Mouse (Mus musculus) thymus, postnatal 25 days (tissue): ENCODE measurements around the gene Otud4.
"Not testable (repeated sequence)": the region's sequence is repeated elsewhere in the genome, so short reads cannot be mapped to it uniquely, and the experiment has no call there.

Source experiments
- DNase-seq: peaks from one replicate; pipeline ENCODE4 v3.0.0; 2022

The Otud4 gene

GRCm38 (mm10) chr8:79638707-79639549 lies 490 bp upstream of the Otud4 start:
- peak; percentile 97 for DNase-seq

DNA sequence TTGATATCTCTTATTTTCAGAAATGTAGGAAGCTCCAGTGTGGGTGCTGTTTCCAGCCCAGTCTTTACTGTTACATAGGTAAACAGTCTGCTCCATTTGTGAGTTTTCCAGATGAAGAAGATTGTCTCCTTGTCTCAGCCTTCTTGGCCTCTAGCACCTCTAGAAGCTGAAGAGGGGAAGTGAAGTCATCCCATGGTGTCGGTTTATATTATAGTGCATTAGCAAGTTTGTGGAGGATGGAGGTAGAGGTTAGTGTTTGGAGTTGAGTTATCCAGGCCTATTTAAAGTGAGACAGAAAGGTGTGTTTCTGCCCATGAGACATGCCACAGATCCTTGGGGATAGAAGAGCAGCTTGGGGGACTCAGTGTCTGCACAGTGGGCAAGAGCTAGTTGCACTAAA lies 1.7 kb downstream of the Otud4 start:
- no peak for DNase-seq

DNA sequence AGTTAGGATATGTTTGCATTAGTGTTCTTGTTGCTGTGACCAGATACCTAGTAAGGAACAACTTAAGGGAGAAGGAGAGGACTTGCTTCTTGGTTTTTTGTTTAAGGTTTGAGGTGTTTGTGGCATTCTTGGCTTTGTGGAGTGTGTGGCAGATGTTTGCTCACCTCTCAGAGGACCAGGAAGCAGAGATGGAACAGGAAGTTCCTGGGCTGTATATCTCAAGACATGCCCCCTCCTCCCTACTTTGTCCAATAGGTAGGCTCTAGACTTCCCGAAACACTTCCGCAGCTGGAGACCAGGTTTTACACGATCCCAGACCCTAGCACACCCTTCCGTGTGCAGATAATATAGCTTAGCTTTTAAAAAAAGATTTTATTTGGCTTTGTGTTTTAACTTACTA lies 10.2 kb downstream of the Otud4 start:
- no peak for DNase-seq

- peak; percentile 47 for DNase-seq
Observed at GRCm38 (mm10) chr8:79650158-79650814, 10.9 kb downstream of the Otud4 start.

DNA sequence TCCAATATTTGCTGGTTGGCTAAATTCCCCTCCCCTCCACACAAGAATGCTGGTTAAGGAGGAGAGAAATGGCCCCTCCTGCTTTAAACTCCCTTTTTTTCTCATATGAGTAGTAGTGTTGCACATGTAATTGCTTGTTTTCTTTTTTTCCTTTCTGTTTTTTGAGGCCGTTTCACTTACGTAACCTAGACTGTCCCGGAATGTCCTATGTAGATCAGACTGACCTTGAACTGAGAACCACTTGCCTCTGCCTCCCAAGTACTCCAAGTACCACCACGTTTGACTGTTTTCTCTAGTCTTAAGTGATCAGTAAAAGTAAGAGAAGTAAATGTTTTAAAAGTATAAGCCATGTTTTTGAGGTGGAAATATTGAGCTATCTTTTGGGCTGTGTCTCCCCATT lies 14.3 kb downstream of the Otud4 start:
- DNase-seq: no peak

DNA sequence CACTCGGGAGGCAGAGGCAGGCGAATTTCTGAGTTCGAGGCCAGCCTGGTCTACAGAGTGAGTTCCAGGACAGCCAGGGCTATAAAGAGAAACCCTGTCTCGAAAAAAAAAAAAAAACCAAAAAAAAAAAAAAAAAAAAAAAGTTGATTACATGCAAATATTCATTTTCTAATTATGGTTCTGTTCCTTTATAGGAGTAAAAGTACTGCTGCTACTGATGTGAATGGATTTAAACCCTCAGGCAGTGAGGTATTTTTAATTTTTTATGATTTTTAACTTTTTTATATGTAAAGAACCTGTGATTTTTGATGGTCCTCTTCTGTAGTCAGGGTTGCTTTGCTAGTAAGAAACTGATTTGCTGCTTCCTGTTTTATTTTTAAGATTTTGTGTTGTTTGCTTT lies 19.3 kb downstream of the Otud4 start:
- not testable (repeated sequence) for DNase-seq

GRCm38 (mm10) chr8:79676461-79676860 lies 37.0 kb downstream of the Otud4 start:
- DNase-seq: no peak

DNA sequence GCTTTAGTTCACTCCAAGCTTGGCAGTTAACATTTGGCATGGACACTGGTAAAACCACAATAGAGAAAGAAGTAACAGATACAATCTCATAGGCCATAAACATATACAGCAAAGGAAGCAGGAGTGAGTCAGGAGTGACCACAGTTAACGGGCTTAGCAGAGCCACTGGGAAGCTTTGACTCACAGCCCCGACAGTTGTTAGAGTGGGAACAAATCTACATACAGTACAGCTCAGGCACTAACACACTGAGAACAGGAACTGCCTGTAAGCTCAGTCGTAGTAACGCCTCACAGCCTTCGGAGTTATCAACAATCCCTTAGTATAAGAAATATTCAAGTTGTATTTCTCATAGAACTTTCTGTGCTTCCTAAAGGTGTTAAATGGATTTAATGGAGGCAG lies 39.6 kb downstream of the Otud4 start:
- no peak for DNase-seq

DNA sequence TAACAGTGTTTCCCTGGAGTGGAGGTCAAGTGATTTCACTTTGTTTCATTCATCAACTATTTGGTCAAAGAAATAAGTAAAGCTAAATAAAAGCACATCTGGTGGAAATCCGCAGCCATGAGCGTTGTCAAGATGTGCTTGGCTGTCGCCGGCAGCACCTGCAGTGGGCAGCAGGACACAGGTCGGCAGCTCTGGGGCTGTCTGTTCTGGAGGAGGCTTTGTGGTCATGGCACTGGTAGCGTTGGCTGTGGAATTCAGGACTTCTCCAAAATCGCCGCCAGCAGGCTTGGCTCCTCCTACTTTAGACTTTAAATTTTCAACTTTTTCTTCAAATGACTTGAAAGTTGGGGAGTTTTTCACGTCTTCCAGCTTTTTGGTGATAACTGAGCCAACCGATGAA lies 40.7 kb downstream of the Otud4 start:
- DNase-seq: not testable (repeated sequence)

DNA sequence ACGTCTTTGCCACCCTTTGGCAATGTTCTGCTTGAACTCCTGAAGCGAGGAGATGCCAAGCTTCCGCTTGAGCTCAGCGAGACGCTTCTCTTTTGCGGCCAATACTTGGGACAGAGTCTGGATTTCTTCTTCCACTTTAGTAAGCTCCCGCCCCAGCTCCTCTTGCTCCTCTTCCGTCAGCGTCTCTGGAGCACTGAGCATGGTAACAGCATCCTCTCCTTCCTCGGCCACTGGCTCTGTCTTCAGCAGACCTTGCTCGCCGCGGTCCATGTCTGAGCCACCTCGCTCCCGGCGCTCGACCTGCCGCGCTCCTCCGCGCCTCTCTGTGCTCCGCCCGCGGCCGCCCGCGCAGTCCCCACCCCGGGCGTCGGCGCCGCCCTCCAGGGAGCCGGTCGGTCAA lies 41.1 kb downstream of the Otud4 start:
- peak; percentile 6 for DNase-seq

- DNase-seq: no peak
Observed at GRCm38 (mm10) chr8:79680965-79681364, 41.5 kb downstream of the Otud4 start.

- not testable (repeated sequence) for DNase-seq
Observed at GRCm38 (mm10) chr8:79685927-79686326, 46.5 kb downstream of the Otud4 start.

DNA sequence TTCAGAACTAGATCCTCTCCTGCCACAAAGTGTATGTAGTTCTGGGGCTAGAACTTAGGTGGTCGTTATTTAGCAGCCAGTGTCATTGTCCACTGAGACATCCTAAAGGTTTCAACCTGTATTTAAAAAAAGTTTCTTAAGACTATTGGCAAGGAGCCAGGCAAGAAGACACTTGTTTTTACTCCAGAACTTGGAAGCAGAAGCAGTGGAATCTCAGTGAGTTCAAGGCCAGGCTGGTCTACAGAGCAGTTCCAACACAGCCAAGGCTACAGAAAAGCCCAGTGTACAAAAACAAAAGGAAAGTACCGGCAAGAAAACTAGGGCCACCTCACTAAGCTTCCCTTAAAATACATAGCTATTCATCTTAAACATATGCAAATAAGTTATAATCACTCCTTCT lies 53.1 kb downstream of the Otud4 start:
- DNase-seq: no peak

- DNase-seq: no peak
Observed at GRCm38 (mm10) chr8:79706687-79707086, 67.3 kb downstream of the Otud4 start.

- DNase-seq: peak; percentile 98
Observed at GRCm38 (mm10) chr8:79711064-79711961, 71.9 kb downstream of the Otud4 start, which contains the start of the genes Abce1 and Anapc10. Abce1 (minus strand) TSS chr8:79711740. Anapc10 (plus strand) TSS chr8:79711820.

- no peak for DNase-seq
Observed at GRCm38 (mm10) chr8:79712676-79713075, 73.3 kb downstream of the Otud4 start.

DNA sequence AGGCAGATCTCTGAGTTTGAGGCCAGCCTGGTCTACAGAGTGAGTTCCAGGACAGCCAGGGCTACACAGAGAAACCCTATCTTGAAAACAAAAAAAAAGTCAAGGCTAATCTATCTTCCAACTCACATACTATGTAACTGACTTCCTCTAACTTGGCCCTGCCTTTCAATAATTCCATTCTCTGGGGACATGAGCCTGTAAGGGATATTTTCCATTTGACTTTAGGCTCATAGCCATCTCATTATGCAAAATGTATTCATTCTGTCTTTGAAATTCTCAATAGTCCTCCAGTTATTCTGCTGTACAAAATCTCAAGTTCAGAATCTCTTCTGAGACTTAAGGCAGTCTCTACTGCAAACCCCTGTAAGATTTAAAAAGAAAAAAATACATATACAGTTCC lies 82.1 kb downstream of the Otud4 start:
- no peak for DNase-seq

DNA sequence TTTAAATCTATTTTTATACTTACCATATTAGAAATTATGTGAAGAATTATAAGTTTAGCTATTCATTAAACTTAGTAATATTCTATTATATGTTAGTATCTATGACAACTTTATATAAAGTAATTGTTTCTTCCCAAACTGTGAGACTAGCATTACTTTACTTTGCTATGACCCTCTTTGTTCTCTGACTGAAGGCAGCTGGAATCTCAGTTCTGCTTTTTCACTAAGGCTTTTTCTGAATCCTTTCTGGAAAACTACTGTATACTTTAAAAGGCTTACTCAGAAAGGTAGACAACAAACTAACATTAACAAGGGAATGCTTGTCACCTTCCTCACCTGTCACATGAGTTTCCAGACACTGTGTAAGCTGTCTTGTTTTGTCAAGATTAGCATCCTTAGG lies 83.9 kb downstream of the Otud4 start:
- no peak for DNase-seq

DNA sequence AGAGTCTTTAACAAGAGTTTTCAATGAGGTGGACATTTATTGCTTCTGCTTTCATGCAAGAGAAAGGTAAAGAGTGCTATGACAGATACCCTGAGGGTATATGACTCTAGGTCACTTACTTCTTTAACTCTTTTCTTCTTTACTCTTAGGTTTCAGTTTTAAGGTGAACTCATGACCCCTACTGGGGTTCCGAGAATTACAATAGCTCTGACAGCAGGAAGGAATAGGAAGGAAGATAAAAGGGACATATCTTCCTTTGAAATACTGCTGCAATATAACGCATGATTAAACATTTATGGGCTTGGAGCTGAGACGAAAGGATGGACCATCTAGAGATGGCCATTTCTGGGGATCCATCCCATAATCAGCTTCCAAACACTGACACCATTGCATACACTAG lies 85.2 kb downstream of the Otud4 start:
- peak; percentile 21 for DNase-seq
